Mouse (Mus musculus): Measurements from ENCODE around the gene Ddo.

DNA sequence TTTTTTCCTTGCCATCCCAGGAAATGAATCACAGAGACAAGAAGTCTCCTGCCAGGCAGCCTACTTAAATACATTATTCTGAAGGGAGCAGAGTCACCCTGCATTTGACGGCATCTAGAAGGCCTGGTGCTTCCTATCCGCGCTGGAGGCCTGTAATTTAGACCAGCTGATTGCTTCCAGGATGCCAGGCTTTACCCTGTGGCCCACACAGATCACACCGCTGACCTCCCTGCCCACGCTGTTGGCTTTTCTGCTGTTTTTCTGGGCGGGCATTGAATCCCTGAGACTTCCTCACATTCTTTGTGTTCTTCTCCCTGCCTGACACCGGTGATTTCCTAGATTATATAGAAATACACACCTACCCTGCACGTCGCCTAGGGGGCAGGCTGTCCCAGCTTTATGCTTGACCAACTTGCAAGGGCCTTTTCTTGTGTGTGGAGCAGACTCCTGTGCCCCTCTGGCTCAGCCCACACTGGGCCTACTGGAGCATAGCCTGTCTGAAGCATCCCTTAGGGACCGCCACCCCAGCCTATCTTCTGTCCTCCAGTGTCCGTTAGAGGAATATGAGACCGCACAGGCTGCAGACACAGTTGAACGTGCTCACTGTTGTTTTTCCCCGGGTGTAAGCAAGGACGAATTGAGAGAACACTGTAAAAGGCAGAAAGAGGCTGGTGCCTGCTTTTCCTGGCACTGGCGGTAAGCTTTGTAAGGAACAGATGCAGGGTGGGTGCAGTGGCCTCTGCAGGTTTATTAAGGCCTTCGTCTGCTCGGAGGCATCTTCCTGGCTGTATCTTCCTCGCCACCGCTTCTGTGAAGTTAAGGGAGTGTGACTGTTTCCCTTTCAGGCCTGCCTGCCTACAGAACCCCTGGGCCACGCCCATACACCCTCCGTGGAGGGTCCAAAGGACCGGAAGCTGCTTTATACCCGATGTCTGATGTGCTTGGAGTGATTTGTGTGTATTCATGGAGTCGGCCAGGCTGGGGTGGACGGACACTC is 9.3 kb downstream of the Ddo start:
- no peak for TF ChIP-seq CTCF (conservative IDR thresholded peaks at IDR 0.05; ENCODE audit: low read length)
- no peak for TF ChIP-seq POU5F1 (IDR thresholded peaks at IDR 0.05; ENCODE audit: borderline replicate concordance, low read length)
- no peak for TF ChIP-seq NANOG (IDR thresholded peaks at IDR 0.05; ENCODE audit: borderline replicate concordance, low read length)

All from E14TG2a.4 (cell line).